Mouse (Mus musculus) skeletal muscle tissue, adult 2 months (tissue): ENCODE data around the gene Ntrk3.

Experiments used
- DNase-seq: peaks from one replicate; pipeline ENCODE4 v3.0.0-alpha.2; 2012; ENCODE audit warnings: low read depth, low spot score

Ntrk3 gene

GRCm38 (mm10) chr7:78361341-78362309 lies 376.2 kb downstream of the Ntrk3 start:
- DNase-seq: no peak

DNA sequence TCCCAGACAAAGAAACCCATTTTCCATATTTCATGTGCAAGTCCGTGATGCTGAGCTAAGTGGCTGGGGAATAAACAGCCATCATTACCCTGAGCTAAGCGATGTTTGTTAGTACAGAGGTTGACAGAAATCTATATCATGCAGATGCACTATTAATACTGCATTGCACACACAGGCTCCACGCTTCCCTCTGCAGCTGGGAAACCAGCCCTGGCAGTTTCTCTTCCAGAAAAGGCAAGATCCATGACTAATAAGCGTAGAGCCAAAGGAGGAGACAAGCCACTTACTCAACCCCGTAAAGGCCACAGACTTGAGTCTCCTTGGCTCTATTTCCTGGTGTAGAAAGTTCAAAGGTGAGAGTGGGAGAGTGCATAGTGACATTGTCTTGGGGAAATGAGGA lies 390.3 kb downstream of the Ntrk3 start:
- DNase-seq: no peak

GRCm38 (mm10) chr7:78333422-78333821 lies 404.4 kb downstream of the Ntrk3 start:
- no peak for DNase-seq

- DNase-seq: no peak
Observed at GRCm38 (mm10) chr7:78328301-78328700, 409.5 kb downstream of the Ntrk3 start.

GRCm38 (mm10) chr7:78326185-78326584 lies 411.6 kb downstream of the Ntrk3 start:
- no peak for DNase-seq

- no peak for DNase-seq
Observed at GRCm38 (mm10) chr7:78318640-78319039, 419.2 kb downstream of the Ntrk3 start.

GRCm38 (mm10) chr7:78305770-78306169 lies 432.0 kb downstream of the Ntrk3 start:
- DNase-seq: no peak

DNA sequence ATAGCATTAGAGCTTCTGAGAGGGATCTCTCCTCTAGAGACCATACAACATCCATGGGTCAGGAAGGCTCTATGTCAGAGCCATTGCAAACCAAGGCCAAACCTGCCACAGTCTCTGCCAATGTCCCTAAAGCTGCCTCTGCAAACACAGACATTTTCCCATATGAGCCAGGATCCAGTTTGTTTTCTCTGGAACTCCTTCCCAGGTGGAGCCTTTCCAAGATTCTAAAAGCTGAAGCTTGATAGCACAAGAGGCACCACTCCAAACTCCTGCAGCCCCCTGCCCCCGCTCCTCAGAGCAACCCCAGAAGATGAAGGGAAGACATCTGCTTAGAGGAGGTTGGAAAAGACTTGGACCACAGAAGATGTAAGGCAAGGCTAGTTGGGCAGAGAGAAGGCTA lies 432.8 kb downstream of the Ntrk3 start:
- DNase-seq: no peak

- no peak for DNase-seq
Observed at GRCm38 (mm10) chr7:78297290-78297689, 440.5 kb downstream of the Ntrk3 start.

DNA sequence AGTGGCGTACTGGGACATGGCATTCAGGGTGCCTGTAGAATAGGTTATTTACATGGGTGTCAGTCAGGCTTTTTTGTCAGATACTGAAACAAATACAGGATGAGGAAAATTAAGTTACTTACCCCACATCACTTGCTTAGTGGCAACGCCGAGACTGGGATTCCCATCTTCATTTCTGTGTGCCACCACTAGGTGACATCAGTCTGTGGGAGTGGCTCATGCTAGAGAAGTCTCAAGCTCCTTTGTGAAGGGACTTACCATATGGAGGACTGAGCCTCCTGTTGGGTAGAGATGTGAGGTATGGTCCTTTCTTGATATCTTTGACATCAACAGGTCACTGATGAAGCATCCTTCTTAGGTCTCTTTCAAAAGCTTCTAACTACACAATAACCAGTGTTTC lies 443.5 kb downstream of the Ntrk3 start:
- DNase-seq: no peak

- DNase-seq: no peak
Observed at GRCm38 (mm10) chr7:78290186-78290585, 447.6 kb downstream of the Ntrk3 start.

GRCm38 (mm10) chr7:78286516-78287238 lies 451.1 kb downstream of the Ntrk3 start:
- no peak for DNase-seq

DNA sequence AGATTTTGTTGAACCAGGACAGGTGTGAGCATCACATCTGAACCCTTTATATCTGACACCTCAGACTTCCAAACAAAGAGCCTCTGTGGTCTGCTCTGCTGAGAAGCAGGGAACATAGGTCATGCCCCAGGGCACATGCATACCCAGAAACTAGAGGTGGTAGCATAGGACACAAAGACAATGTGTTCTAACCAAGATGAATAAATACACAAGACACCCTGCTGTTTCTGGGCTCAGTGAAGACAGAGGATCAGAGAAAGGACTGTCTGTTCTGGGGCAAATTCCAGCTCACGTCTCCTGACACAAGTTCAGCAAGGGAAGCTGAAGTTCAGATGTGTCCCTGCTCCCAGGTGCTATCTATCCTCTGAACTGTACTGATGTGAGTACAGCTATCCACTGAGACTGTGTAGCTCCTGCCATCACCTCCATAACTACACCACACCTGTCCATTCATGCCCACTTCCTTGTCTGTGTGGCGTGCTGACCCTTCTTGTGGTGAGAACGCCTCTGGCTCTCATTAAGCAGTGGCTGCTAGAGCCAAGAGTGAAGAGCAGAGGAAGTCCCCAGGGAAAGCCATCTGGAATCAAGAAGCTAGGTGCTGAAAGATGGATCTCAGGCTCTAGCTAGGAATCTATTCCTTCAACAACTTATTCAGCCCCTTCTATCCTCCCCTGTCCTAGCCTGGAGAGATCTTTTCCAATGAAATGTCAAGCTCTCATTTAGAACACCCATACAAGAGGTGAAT lies 468.1 kb downstream of the Ntrk3 start:
- DNase-seq: no peak

DNA sequence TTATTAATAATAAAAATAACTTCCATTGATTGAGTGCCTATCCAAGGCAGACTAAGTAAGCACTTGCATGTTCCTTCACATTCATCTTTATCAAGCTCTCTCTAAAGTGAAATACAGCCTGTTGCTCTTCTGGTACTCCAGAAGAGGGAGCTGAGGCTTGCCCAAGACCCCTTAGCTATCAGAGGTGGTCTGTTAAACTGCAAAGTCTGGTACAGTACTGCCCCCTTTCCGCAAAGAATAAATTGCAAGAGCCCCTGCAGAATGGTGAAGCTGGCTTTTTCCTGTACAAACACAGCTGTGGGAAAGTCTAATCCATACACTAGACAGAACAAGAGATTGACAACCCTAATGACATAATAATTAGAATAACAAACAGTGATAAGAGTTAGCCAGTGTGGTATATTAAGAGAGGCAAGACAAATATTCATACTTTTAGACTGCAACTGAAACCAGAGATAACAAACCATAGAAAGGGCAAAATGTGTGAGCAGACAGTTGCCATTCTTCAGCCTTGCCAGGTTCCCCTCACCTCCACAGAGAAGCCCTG lies 470.3 kb downstream of the Ntrk3 start:
- no peak for DNase-seq

- no peak for DNase-seq
Observed at GRCm38 (mm10) chr7:78264432-78265002, 473.3 kb downstream of the Ntrk3 start.

GRCm38 (mm10) chr7:78261420-78262125 lies 476.2 kb downstream of the Ntrk3 start:
- DNase-seq: no peak

DNA sequence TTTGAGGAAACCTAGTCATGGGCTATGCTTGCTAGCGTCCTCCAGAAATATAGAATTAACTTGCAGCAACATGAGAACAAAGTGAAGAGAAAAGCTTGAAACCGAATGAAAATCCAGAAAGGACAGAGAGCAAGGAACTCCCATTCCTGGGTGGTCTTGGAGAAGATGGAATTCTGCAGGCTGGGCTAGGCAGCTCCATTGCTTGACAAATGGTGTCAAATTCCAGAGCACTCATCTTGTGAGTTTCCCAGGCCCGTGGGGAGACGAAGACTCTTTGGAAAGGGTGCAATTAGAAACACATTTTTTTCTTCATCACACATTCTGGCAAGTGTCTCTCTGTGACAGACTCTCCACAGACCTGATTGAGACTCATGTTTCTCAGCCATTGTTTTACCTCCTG lies 479.7 kb downstream of the Ntrk3 start:
- DNase-seq: no peak

DNA sequence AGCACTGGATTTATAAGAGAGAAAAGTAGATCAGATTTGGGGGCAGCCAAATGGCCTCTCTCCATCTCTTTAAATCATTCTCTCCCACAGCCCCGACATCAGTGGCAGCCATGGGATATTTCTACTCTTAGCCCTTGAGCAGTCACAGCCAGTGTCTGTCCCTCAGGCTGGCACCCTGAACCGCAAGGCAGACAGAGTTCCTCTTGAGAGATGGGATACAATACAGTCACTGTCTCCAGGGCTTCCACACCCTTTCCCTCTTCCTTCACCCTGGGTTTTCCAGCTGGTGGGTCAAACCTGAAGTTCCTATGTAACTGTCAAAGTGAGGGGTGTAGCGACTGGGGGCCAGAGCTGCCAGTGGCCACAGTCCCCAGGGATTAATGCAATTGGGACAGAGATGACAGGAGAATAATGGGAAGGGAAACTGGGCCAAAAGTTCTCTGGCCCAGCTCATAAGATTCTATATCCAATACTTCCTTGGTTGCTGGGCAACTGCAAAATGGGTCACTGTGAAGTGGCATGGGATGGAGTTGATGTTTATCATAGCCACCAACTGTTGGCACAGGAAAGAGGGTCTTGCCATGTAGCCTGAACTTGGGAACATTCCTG lies 483.9 kb downstream of the Ntrk3 start:
- no peak for DNase-seq

DNA sequence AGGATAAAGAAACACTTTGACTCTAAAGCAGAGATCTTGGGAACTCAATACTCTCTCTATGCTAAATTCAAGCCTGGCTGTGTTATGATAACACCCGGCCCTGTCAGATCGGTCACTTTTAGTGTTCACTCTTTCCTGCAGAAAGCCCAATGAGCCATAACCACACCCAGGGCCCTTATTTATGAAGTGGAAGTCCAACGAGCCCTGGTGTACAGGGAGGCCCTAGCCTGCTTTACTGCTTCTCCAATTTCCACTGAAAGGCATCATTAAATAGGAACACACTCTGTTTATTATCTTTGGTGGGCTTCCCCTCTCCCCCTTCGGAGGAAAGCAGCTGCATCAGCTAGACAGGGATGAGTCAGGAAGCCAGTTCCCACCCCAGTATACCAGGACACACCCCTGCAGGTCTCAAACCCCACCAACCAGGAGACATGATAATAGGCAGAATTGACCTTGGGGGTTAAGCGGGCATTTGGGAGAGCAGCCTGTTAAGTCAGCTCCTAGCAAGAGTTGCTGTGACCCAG lies 489.6 kb downstream of the Ntrk3 start:
- DNase-seq: no peak

DNA sequence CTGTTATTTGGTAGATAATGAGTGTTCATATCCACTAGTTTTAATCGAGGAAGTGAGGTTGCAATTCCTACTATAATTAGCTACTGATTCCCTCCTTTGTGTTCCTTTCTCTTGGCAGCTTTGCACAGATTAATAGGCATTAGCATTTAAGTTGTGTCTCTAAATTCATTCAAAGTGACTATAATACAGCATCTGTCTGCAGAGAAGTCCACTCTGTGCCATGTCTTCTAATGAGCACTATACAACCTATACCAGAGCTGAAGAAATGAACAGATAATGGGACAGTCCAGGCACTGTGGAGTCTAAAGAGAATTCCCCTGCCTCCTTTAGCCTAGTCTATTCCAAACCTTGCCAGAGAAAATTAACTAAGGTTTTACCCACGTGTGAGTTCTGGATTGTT lies 498.8 kb downstream of the Ntrk3 start:
- DNase-seq: no peak
